Mouse (Mus musculus): ENCODE measurements around the gene Rnf180. TPM values are rescaled to one million over a fixed set of nuclear protein-coding genes. Genes with fewer than 3 reads are reported as not detected.

The Rnf180 gene
- total and polyA plus RNA-seq, 3 experiments, result 0.23 to 0.84 TPM; not detected in 1

DNA sequence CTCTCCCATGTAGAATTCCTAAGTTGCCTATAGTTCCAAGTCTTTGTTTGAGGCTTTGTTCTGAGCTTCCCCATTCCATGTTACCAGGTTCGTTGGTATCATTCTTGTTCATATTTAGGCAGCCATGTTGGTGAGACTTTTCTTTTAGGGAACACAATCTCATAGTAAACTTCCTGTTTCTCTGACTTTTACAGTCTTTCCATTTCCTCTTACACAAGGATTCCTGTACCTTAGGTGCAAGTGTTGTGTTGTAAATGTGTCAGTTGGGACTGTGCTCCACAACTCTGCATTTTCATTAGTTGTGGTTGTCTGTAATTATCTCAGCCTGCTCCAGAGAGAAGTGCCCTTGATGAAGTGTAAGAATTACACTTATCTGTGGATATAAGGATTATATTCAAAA, 32.3 kb upstream of the Rnf180 start:
- Histone ChIP-seq H3K9ac (ENCODE audit: control insufficient read depth, low read depth, low read length, poor library complexity, severe bottlenecking) (no peak overlapping the region), H3K36me3 (ENCODE audit: control insufficient read depth in 1 of 2, insufficient read depth in 2 of 2, low read length in 2 of 2) (no peaks in the 10 kb centered on the region), H3K4me1 (ENCODE audit: control insufficient read depth in 1 of 2, insufficient read depth in 2 of 2, low read length in 2 of 2) (no peaks in the 10 kb centered on the region), H3K27ac (ENCODE audit: control insufficient read depth, low read depth, low read length) (no peak overlapping the region), H3K4me3 (ENCODE audit: control insufficient read depth in 1 of 2, insufficient read depth in 1 of 2, low read depth in 2 of 2, low read length in 2 of 2) (no peak overlapping the region), H3K79me2 (ENCODE audit: control insufficient read depth, insufficient read depth, low read length, poor library complexity) (no peaks in the 10 kb centered on the region), H3K9me3 (replicated peaks; ENCODE audit: insufficient read depth, low read length) (no peaks in the 10 kb centered on the region), H3K27me3 (ENCODE audit: control insufficient read depth in 1 of 2, insufficient read depth in 2 of 2, low read length in 2 of 2) (no peaks in the 10 kb centered on the region; a peak in 1 of 4 replicates)
- peak; percentile 24 for DNase-seq (ENCODE audit: low read depth, low spot score)
- TF ChIP-seq JUND (IDR thresholded peaks at IDR 0.05; ENCODE audit: low read depth, low read length), result no peak
- no peak for TF ChIP-seq MAZ (IDR thresholded peaks at IDR 0.05; ENCODE audit: low read depth, low read length)
- no peak for TF ChIP-seq MYC (IDR thresholded peaks at IDR 0.05; ENCODE audit: low read depth, low read length)
- TF ChIP-seq TAL1 (IDR thresholded peaks at IDR 0.05; ENCODE audit: low read length), result no peak
- no peak for TF ChIP-seq MYB (IDR thresholded peaks at IDR 0.05; ENCODE audit: low read depth, low read length)
- TF ChIP-seq E2F4 (IDR thresholded peaks at IDR 0.05; ENCODE audit: borderline replicate concordance, low read depth, low read length), result no peak
- TF ChIP-seq RAD21 (IDR thresholded peaks at IDR 0.05; ENCODE audit: low read depth, low read length), result no peak
- TF ChIP-seq NELFE (IDR thresholded peaks at IDR 0.05; ENCODE audit: low read depth, low read length), result no peak
- no peak for TF ChIP-seq CHD1 (IDR thresholded peaks at IDR 0.05; ENCODE audit: low read depth, low read length)
- no peak for TF ChIP-seq ETS1 (IDR thresholded peaks at IDR 0.05; ENCODE audit: low read depth, low read length)
- TF ChIP-seq RCOR1 (IDR thresholded peaks at IDR 0.05; ENCODE audit: low read depth, low read length), result no peak
- no peak for TF ChIP-seq HCFC1 (IDR thresholded peaks at IDR 0.05; ENCODE audit: low read depth, low read length)
- TF ChIP-seq POLR2AphosphoS2 (IDR thresholded peaks at IDR 0.05; ENCODE audit: low read length), result no peak
- no peak for TF ChIP-seq ZMIZ1 (IDR thresholded peaks at IDR 0.05; ENCODE audit: low read depth, low read length)
- TF ChIP-seq POLR2AphosphoS5 (IDR thresholded peaks at IDR 0.05; ENCODE audit: borderline replicate concordance, low read depth, low read length), result no peak
- no peak for TF ChIP-seq SIN3A (IDR thresholded peaks at IDR 0.05; ENCODE audit: low read length)

DNA sequence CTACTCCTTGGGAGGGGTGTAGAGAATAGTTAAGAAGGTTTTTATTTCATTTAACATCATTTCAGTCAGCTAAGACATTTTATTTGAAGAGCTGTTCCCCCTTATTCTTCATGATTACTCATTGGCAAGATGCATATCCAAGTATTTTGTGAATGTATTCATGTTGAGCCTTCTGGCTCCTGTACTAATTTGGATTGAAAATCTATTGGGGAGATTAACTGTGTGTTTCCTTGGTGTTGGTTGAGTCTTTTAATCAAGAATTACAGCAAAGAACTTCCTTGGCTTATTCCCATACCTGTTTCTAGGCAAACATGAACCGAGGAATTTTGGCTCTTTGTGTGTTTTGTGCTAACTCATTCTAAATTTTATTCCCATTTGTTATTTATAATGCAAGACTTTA, 22.3 kb upstream of the Rnf180 start:
- Histone ChIP-seq H3K9me3 (replicated peaks; ENCODE audit: insufficient read depth, low read length) (no peaks in the 10 kb centered on the region), H3K27me3 (ENCODE audit: control insufficient read depth in 1 of 2, insufficient read depth in 2 of 2, low read length in 2 of 2) (no peaks in the 10 kb centered on the region), H3K79me2 (ENCODE audit: control insufficient read depth, insufficient read depth, low read length, poor library complexity) (no peaks in the 10 kb centered on the region), H3K4me3 (ENCODE audit: control insufficient read depth in 1 of 2, insufficient read depth in 1 of 2, low read depth in 2 of 2, low read length in 2 of 2) (no peak overlapping the region), H3K36me3 (ENCODE audit: control insufficient read depth in 1 of 2, insufficient read depth in 2 of 2, low read length in 2 of 2) (peaks cover 0 to 12% of the 10 kb centered on the region in 2 experiments; a peak in 2 of 4 replicates), H3K27ac (ENCODE audit: control insufficient read depth, low read depth, low read length) (no peak overlapping the region), H3K9ac (ENCODE audit: control insufficient read depth, low read depth, low read length, poor library complexity, severe bottlenecking) (no peak overlapping the region), H3K4me1 (ENCODE audit: control insufficient read depth in 1 of 2, insufficient read depth in 2 of 2, low read length in 2 of 2) (peaks cover 0 to 6% of the 10 kb centered on the region in 2 experiments; a peak in 2 of 4 replicates)
- no peak for TF ChIP-seq MXI1 (IDR thresholded peaks at IDR 0.05; ENCODE audit: low read depth, low read length)
- TF ChIP-seq TAL1 (IDR thresholded peaks at IDR 0.05; ENCODE audit: low read length), result no peak
- no peak for TF ChIP-seq TBP (IDR thresholded peaks at IDR 0.05; ENCODE audit: low read depth, low read length)
- TF ChIP-seq E2F4 (IDR thresholded peaks at IDR 0.05; ENCODE audit: borderline replicate concordance, low read depth, low read length), result no peak
- no peak for TF ChIP-seq CTCF (IDR thresholded peaks at IDR 0.05 in 2 of 3, conservative IDR thresholded peaks at IDR 0.05 in 1 of 3; ENCODE audit: control insufficient read depth in 1 of 3, insufficient read depth in 1 of 3, low read depth in 2 of 3, low read length in 3 of 3, poor library complexity in 1 of 3, severe bottlenecking in 1 of 3)
- no peak for TF ChIP-seq USF1 (IDR thresholded peaks at IDR 0.05; ENCODE audit: low read depth, low read length)
- DNase-seq (ENCODE audit: low read depth, low spot score), result no peak

Data from MEL (cell line).